Mouse (Mus musculus) liver, adult 2 months (tissue): ENCODE data around the gene Pnlip. TPM values are rescaled to one million over a fixed set of nuclear protein-coding genes. Genes with fewer than 3 reads are reported as not detected.

Source experiments
- DNase-seq: peaks from one replicate; pipeline ENCODE4 v3.0.0-alpha.2; 2011; ENCODE audit warnings: low read depth, low spot score; ENCODE audit errors: extremely low read depth
- H3K27ac ChIP-seq: fragments of 200-500 bp; replicated peaks from 2 replicates; pipeline ENCODE4 v1.5.1; 2012; ENCODE audit warnings: low read depth, mild to moderate bottlenecking, control low read depth, inconsistent platforms, low read length; ENCODE audit not compliant: insufficient read depth
- H3K27me3 ChIP-seq: fragments of 200-500 bp; 2 replicates; pipeline ENCODE4 v1.6.1; 2012; ENCODE audit warnings: mild to moderate bottlenecking, moderate library complexity, low read length, inconsistent platforms; ENCODE audit not compliant: control insufficient read depth, insufficient read depth
- H3K36me3 ChIP-seq: fragments of 200-500 bp; 2 replicates; pipeline ENCODE4 v1.6.1; 2012; ENCODE audit warnings: low read length, inconsistent platforms; ENCODE audit not compliant: control insufficient read depth, insufficient read depth
- H3K4me1 ChIP-seq: fragments of 200-500 bp; 2 replicates; pipeline ENCODE4 v1.6.1; 2011; ENCODE audit warnings: low read length; ENCODE audit not compliant: control insufficient read depth, insufficient read depth
- H3K4me3 ChIP-seq: fragments of 200-500 bp; 2 replicates; pipeline ENCODE4 v1.5.1; 2011; ENCODE audit warnings: low read depth, mild to moderate bottlenecking, control low read depth, low read length, moderate library complexity; ENCODE audit not compliant: insufficient read depth
- H3K79me2 ChIP-seq: fragments of 200-500 bp; 2 replicates; pipeline ENCODE4 v1.6.1; 2012; ENCODE audit warnings: inconsistent platforms, mild to moderate bottlenecking, low read length, moderate library complexity; ENCODE audit not compliant: control insufficient read depth, insufficient read depth
- H3K9ac ChIP-seq: fragments of 200-500 bp; 2 replicates; pipeline ENCODE4 v1.6.1; 2012; ENCODE audit warnings: low read depth, mild to moderate bottlenecking, control low read depth, inconsistent platforms, low read length
- CTCF ChIP-seq: fragments of 200-500 bp; IDR thresholded peaks from 2 replicates; pipeline ENCODE4 v1.5.1; 2011; ENCODE audit warnings: low read depth, low read length, control low read depth
- POLR2A ChIP-seq: fragments of 200-500 bp; IDR thresholded peaks from 2 replicates; pipeline ENCODE4 v1.6.1; 2011; ENCODE audit warnings: low read length, control low read depth; ENCODE audit not compliant: insufficient read depth; ENCODE audit errors: extremely low read depth
- WGBS: fragments of 180-500 bp; shearing (Covaris S2); methylation state at CpG from one replicate; pipeline ENCODE4 v1.1.7; 2018; 5-methylcytosine and 5-hydroxymethylcytosine counted together
- polyA plus RNA-seq: library from polyadenylated mRNA; depleted of rRNA; stranded (reverse); fragments of >200 nt; gene quantifications from 2 replicates; pipeline ENCODE4 v1.2.3, GENCODE M21; 2012
- total RNA-seq: library from RNA; depleted of rRNA; stranded (reverse); fragments of >200 nt; gene quantifications from 2 replicates; pipeline ENCODE4 v1.2.3, GENCODE M21; 2014

The Pnlip gene
- total and polyA plus RNA-seq, 2 experiments = 147 TPM; not detected in 1

DNA sequence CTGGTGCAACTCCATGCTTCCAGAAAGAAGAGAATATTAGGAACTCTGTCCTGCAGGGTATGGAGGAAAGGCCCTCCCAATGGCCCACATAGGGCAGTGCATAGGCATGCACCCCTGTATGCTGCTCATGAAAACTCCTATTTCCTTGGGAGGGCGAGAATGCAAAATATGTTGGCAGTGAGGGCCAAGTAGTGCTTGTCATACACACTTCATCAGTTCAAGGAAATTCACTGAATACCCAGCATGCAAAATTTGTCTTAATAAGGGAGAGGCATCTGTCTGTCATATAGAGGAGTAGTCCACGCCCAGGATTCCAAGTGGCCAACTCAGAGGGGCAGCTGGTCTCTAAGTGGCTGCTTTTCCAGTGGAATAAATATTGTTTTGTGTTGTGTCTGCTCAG, 11.0 kb downstream of the Pnlip start:
- Histone ChIP-seq H3K79me2 (peaks cover 3% of the 10 kb centered on the region; the same call in 1 of the 2 replicates), H3K27me3 (no peaks in the 10 kb centered on the region), H3K27ac (no peak overlapping the region), H3K4me1 (no peaks in the 10 kb centered on the region), H3K36me3 (no peaks in the 10 kb centered on the region), H3K4me3 (no peak overlapping the region), H3K9ac (no peak overlapping the region)
- WGBS = 82% methylated on average over 2 of the region's 2 CpGs
- DNase-seq = no peak
- no peak for TF ChIP-seq CTCF

DNA sequence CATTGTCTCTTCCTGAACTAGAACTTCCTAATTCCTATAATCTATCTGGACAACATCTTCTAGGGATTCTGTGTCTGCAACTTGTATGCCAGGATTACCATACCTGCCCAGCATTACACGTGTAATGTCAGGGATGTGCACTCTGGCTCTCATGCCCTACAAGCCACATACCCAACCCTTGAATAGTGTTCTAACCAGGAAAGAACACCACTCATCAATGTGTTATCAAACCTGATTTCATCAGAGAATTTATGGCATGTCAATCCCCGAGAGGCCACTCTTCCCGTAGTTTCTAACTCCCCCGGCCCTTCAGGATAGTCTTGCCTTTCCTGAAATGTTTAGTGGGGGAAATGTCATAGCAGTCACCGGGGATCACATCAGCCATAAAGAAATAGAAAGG, 12.6 kb downstream of the Pnlip start:
- DNase-seq = no peak
- Histone ChIP-seq H3K4me1 (no peaks in the 10 kb centered on the region), H3K36me3 (no peaks in the 10 kb centered on the region), H3K9ac (no peak overlapping the region), H3K79me2 (no peaks in the 10 kb centered on the region; the same call in 1 of the 2 replicates), H3K27ac (no peak overlapping the region), H3K27me3 (no peaks in the 10 kb centered on the region), H3K4me3 (no peak overlapping the region)
- WGBS = 88% methylated on average over 5 of the region's 5 CpGs
- no peak for TF ChIP-seq CTCF
- no peak for TF ChIP-seq POLR2A

DNA sequence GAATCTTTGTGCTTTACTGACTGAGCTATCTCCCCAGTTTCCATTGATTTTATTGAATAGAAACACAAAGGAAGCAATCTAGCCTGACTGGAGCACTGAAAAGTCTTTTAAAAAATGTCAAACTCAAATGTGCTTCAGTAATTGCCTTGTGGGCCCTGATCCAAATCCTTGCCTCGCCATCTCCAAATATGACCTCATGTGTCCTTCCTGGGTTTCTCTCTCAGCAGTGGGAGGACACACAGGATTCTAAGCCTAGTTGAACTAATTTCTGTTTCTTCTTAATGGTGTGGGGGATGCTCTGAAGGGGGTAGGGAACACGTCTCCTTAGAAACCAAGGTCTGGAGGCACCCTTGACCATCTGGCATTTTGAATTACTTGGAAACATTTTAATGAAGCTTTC, 22.3 kb downstream of the Pnlip start:
- no peak for DNase-seq
- TF ChIP-seq CTCF (no peak), POLR2A (no peak)

DNA sequence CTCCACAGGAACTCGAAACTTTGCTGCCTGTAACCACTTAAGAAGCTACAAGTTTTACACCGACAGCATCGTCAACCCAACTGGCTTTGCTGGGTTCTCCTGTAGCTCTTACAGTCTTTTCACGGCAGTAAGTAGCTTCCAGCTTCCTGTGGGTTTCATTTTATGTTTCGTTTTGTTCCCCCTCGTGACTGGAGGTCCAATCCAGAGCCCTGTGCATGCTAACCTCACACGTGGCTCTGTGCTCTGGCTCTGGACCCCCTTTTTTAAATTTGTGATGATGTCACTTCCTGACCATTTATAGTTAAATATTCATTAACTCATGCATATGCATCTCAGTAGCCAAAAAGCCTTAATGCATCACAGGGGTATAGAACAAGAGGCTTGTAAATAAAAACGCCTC, 24.8 kb downstream of the Pnlip start:
- DNase-seq = no peak
- no peak for TF ChIP-seq POLR2A
- TF ChIP-seq CTCF = no peak
- H3K4me3 ChIP-seq = no peak overlapping the region
- H3K9ac ChIP-seq = no peak overlapping the region
- no peaks in the 10 kb centered on the region for H3K27me3 ChIP-seq
- H3K79me2 ChIP-seq = no peaks in the 10 kb centered on the region
- no peaks in the 10 kb centered on the region for H3K4me1 ChIP-seq
- no peak overlapping the region for H3K27ac ChIP-seq
- H3K36me3 ChIP-seq = no peaks in the 10 kb centered on the region
- WGBS = 75% methylated on average over 8 of the region's 8 CpGs

More for the DNA sequence above, 22.3 kb downstream of the Pnlip start:
- no peaks in the 10 kb centered on the region for H3K4me1 ChIP-seq
- H3K27me3 ChIP-seq = no peaks in the 10 kb centered on the region
- no peak overlapping the region for H3K4me3 ChIP-seq
- no peak overlapping the region for H3K9ac ChIP-seq
- no peaks in the 10 kb centered on the region for H3K36me3 ChIP-seq
- no peaks in the 10 kb centered on the region for H3K79me2 ChIP-seq
- 47% methylated on average over 2 of the region's 2 CpGs for WGBS
- H3K27ac ChIP-seq = no peak overlapping the region

DNA sequence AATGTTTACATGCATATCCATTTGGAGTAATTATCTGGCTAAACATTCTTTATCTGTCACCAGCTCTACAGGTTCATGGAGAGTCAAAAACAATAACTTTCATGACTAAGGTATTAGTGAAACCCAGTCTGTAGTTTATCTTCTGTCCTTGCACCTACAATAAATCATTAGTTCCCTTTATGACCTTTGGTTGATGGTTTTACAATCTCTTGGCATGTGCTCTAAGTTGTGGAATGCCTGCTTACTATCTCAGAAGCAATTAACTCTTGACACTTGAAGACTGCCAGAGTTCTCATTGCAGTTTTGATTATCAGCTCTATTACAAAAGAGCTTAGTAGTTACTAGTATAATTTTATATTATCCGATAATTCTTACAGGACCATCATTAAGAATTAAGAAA, 36.6 kb downstream of the Pnlip start:
- TF ChIP-seq CTCF (no peak), POLR2A (no peak)
- no peaks in the 10 kb centered on the region for H3K36me3 ChIP-seq
- WGBS = 84% methylated on average over 1 of the region's 1 CpGs
- no peaks in the 10 kb centered on the region for H3K27me3 ChIP-seq
- H3K4me3 ChIP-seq = no peak overlapping the region
- no peak for DNase-seq
- H3K27ac ChIP-seq = no peak overlapping the region
- no peak overlapping the region for H3K9ac ChIP-seq
- H3K79me2 ChIP-seq = no peaks in the 10 kb centered on the region
- H3K4me1 ChIP-seq = no peaks in the 10 kb centered on the region

DNA sequence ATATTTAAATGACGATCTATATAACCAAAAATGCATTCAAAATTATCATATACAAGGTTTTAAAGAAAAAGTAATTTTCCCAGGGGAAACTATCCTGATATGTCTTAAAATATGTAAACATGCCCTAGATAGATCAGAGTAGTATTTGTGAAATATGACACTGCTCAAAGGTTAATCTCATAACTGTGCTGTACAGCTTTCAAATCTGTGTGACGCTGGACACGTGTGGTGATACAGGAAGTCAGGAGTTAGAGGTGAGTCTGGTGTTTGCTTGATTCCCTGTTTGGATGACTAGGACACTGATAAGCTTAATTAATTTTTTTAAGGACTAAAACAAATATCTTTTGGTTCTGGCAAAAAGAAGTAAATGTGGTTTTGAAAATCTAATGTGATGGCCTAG, 43.0 kb downstream of the Pnlip start:
- no peaks in the 10 kb centered on the region for H3K27me3 ChIP-seq
- H3K4me1 ChIP-seq = no peaks in the 10 kb centered on the region
- no peaks in the 10 kb centered on the region for H3K79me2 ChIP-seq
- TF ChIP-seq CTCF = no peak
- TF ChIP-seq POLR2A = no peak
- DNase-seq = no peak
- no peak overlapping the region for H3K4me3 ChIP-seq
- H3K9ac ChIP-seq = no peak overlapping the region
- 70% methylated on average over 3 of the region's 3 CpGs for WGBS
- H3K36me3 ChIP-seq = no peaks in the 10 kb centered on the region
- no peak overlapping the region for H3K27ac ChIP-seq
